Mouse (Mus musculus) large intestine, adult 2 months (tissue): ENCODE measurements around the gene Plk2. TPM values are rescaled to one million over a fixed set of nuclear protein-coding genes. Genes with fewer than 3 reads are reported as not detected.
"Not testable (repeated sequence)": the region's sequence is repeated elsewhere in the genome, so short reads cannot be mapped to it uniquely, and the experiment has no call there.

Experiments used
- DNase-seq: peaks from one replicate; pipeline ENCODE4 v3.0.0-alpha.2; 2012; ENCODE audit warnings: low read depth, low spot score
- WGBS: fragments of 180-500 bp; shearing (Covaris S2); methylation state at CpG from one replicate; pipeline ENCODE4 v1.1.7; 2018; 5-methylcytosine and 5-hydroxymethylcytosine counted together
- polyA plus RNA-seq: library from polyadenylated mRNA; depleted of rRNA; stranded (reverse); fragments of >200 nt; gene quantifications from 2 replicates; pipeline ENCODE4 v1.2.3, GENCODE M21; 2012

Plk2 gene
- polyA plus RNA-seq, 1 experiment: 3.0 TPM

- whole genome bisulfite sequencing: 75% methylated on average over 8 of the region's 8 CpGs
- no peak for DNase-seq
Measured at GRCm38 (mm10) chr13:110404059-110404458, 9.2 kb downstream of the Plk2 start.

GRCm38 (mm10) chr13:110404686-110405085, 9.8 kb downstream of the Plk2 start:
- not testable (repeated sequence) for DNase-seq
- WGBS: 92% methylated on average over 5 of the region's 5 CpGs

GRCm38 (mm10) chr13:110406152-110406551, 11.3 kb downstream of the Plk2 start:
- no peak for DNase-seq
- 49% methylated on average over 5 of the region's 5 CpGs for WGBS

- DNase-seq: no peak
- 42% methylated on average over 12 of the region's 12 CpGs for WGBS
Measured at GRCm38 (mm10) chr13:110412572-110413209, 17.8 kb downstream of the Plk2 start.

GRCm38 (mm10) chr13:110418656-110419055, 23.8 kb downstream of the Plk2 start:
- DNase-seq: no peak
- WGBS: 65% methylated on average over 5 of the region's 5 CpGs

- 76% methylated on average over 5 of the region's 5 CpGs for WGBS
- DNase-seq: no peak
Measured at GRCm38 (mm10) chr13:110419640-110420039, 24.8 kb downstream of the Plk2 start.

GRCm38 (mm10) chr13:110422434-110422833, 27.6 kb downstream of the Plk2 start:
- 34% methylated on average over 7 of the region's 7 CpGs for WGBS
- DNase-seq: no peak

- WGBS: 87% methylated on average over 8 of the region's 8 CpGs
- no peak for DNase-seq
Measured at GRCm38 (mm10) chr13:110425512-110426222, 30.8 kb downstream of the Plk2 start.

- no peak for DNase-seq
Measured at GRCm38 (mm10) chr13:110431388-110431787, 36.5 kb downstream of the Plk2 start.

GRCm38 (mm10) chr13:110432062-110432566, 37.3 kb downstream of the Plk2 start:
- WGBS: 26% methylated on average over 2 of the region's 2 CpGs
- no peak for DNase-seq

GRCm38 (mm10) chr13:110432613-110433012, 37.8 kb downstream of the Plk2 start:
- no peak for DNase-seq
- WGBS: 85% methylated on average over 4 of the region's 4 CpGs

GRCm38 (mm10) chr13:110436692-110437091, 41.8 kb downstream of the Plk2 start:
- no peak for DNase-seq
- 55% methylated on average over 7 of the region's 7 CpGs for WGBS

- no peak for DNase-seq
- WGBS: 95% methylated on average over 9 of the region's 9 CpGs
Measured at GRCm38 (mm10) chr13:110438624-110439023, 43.8 kb downstream of the Plk2 start.

- DNase-seq: no peak
- 70% methylated on average over 4 of the region's 4 CpGs for WGBS
Measured at GRCm38 (mm10) chr13:110444335-110444734, 49.5 kb downstream of the Plk2 start.

GRCm38 (mm10) chr13:110444894-110445293, 50.0 kb downstream of the Plk2 start:
- no peak for DNase-seq
- 41% methylated on average over 3 of the region's 3 CpGs for WGBS

GRCm38 (mm10) chr13:110446434-110446833, 51.6 kb downstream of the Plk2 start:
- 92% methylated on average over 6 of the region's 6 CpGs for WGBS
- no peak for DNase-seq

GRCm38 (mm10) chr13:110450056-110450455, 55.2 kb downstream of the Plk2 start:
- DNase-seq: no peak
- WGBS: 28% methylated on average over 4 of the region's 4 CpGs
